Mouse (Mus musculus): ENCODE measurements around the gene Psmd4. TPM values are rescaled to one million over a fixed set of nuclear protein-coding genes. Genes with fewer than 3 reads are reported as not detected.
"Not testable (repeated sequence)": the region's sequence is repeated elsewhere in the genome, so short reads cannot be mapped to it uniquely, and the experiment has no call there.

The Psmd4 gene
- polyA plus RNA-seq, 1 experiment from 2014 or later = 286 TPM

DNA sequence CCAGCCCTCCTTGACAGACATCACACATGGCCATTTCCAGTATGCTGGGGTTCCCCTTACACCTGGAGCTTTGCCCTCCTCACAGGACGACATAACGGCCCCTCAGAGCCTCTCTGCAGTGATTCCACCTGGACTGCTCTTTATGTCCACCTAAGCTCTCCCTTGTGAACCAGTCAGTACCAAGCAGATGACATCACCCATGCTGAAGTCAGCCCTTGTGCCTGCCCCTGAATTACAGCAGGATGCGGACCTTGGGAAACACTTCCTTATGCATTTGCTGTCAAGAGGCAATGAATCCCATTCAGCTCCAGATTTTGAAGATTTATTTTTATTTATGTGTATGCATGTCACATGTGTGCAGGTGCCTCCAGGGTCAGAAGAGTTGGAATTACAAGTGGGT lies 5.5 kb upstream of the Psmd4 start:
- Histone ChIP-seq H3K9ac (no peak overlapping the region), H3K4me2 (replicated peaks) (no peak overlapping the region), H3K36me3 (no peaks in the 10 kb centered on the region), H3K27me3 (replicated peaks) (no peaks in the 10 kb centered on the region), H3K4me3 (no peak overlapping the region), H3K27ac (no peak overlapping the region), H3K4me1 (no peaks in the 10 kb centered on the region), H3K9me3 (no peaks in the 10 kb centered on the region)
- 68% methylated on average over 3 of the region's 3 CpGs for WGBS
- no peak for ATAC-seq (ENCODE audit: low FRiP score, low read depth)

DNA sequence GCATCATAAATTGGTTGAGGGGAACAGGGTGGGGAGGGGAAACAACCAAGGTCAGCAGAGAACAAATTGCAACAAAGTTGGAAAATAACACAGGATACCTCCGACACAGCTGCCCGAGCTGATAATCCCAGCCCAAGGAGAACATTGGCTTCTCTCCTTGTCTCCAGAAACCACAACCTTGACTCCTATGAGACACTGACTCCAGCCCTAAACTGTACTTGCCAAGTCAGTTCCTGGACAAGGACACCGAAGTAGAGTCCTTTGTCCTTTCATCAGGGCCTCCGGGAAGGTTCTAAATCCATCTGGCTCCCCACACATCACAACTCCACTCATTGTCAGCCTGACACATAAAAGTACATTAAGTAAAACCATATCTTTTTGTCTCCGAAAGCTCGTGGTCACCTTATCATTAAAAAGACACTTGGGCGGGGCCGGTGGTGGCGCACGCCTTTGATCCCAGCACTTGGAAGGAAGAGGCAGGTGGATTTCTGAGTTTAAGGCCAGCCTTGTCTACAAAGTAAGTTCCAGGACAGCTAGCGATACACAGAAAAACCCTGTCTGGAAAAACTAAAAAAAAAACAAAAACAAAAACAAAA lies 4.1 kb upstream of the Psmd4 start:
- Histone ChIP-seq H3K4me3 (no peak overlapping the region), H3K9ac (no peak overlapping the region), H3K27ac (no peak overlapping the region), H3K4me2 (replicated peaks) (no peak overlapping the region), H3K27me3 (replicated peaks) (no peaks in the 10 kb centered on the region), H3K4me1 (peaks cover 3% of the 10 kb centered on the region), H3K36me3 (no peaks in the 10 kb centered on the region), H3K9me3 (no peaks in the 10 kb centered on the region)
- 91% methylated on average over 11 of the region's 11 CpGs for WGBS
- no peak for ATAC-seq (ENCODE audit: low FRiP score, low read depth)

DNA sequence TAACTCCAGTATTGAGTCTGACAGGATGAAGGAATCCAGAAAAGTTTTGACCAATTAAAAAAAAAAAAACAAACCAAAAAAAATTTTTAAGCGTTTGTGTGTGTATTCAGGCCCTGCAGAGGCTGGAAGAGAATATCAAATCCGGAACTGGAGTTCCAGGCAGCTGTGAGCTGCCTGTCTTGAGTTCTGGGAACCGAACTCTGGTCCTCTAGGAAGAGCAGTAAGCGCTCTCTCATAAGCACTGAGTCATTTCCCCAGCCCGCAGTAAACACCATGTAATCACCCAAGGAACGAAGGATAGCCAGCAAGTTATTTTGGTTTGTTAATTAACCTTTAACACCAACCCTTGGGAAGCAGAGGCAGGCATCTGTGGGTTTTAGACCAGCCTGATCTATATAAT lies 837 bp upstream of the Psmd4 start:
- Histone ChIP-seq H3K27ac (no peak overlapping the region), H3K4me1 (peaks cover 7% of the 10 kb centered on the region), H3K9ac (no peak overlapping the region), H3K27me3 (replicated peaks) (no peaks in the 10 kb centered on the region), H3K9me3 (no peaks in the 10 kb centered on the region), H3K4me3 (no peak overlapping the region), H3K36me3 (peaks cover 6% of the 10 kb centered on the region; the same call in 1 of the 2 replicates), H3K4me2 (replicated peaks) (no peak overlapping the region)
- 76% methylated on average over 6 of the region's 6 CpGs for WGBS
- no peak for ATAC-seq (ENCODE audit: low FRiP score, low read depth)

DNA sequence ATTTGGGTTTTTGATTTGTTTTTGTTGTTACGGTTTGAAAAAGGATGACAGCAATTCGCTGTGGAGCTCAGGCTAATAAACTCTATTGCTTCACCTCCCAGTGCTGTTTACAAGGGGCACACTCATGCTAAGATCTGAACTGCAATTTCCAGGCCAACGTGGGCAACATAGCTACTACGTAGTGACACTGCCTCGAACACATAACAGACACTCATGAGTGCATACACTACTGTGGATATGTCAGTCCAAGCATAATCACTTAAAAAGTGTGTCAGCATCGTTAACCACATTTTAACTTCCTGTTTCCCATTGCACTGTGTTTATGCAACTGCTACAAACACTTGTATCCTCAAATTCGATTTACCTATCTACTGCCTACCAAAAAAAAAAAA lies 420 bp upstream of the Psmd4 start:
- WGBS = 34% methylated on average over 7 of the region's 7 CpGs

DNA sequence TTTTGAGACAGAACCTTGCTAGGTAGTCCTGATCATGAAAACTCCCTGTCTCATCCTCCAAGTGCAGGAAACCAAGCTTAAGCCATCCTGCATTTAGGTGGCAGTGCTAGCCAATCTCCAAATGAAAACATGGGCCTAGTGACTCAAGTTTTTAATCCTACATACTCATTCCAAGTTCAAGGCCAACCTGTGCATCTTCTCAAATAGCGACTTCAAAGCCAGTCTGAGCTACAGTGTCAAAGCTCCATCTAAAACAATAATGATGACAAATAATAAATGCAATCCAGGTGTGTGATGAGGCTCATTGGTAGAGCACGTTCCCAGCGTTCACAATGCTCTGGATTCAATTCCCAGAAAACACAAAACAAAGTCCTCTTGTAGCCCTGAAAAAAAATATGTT lies 789 bp downstream of the Psmd4 start:
- 16% methylated on average over 3 of the region's 3 CpGs for WGBS
- Histone ChIP-seq H3K27me3 (replicated peaks) (no peaks in the 10 kb centered on the region), H3K4me1 (peaks cover 7% of the 10 kb centered on the region), H3K9me3 (no peaks in the 10 kb centered on the region), H3K4me2 (replicated peaks) (peak overlapping the region; percentile 75), H3K27ac (no peak overlapping the region), H3K4me3 (peak overlapping the region; percentile 84), H3K9ac (peak overlapping the region; percentile 88), H3K36me3 (peaks cover 13% of the 10 kb centered on the region)
- ATAC-seq (ENCODE audit: low FRiP score, low read depth) = no peak

More for the DNA sequence above, 420 bp upstream of the Psmd4 start:
- Histone ChIP-seq H3K4me2 (replicated peaks) (peak overlapping the region; percentile 75), H3K9ac (0 out of 2 replicates have a peak overlapping the region, but pooled peaks have one; percentile 17), H3K4me1 (peaks cover 7% of the 10 kb centered on the region), H3K9me3 (no peaks in the 10 kb centered on the region), H3K27me3 (replicated peaks) (no peaks in the 10 kb centered on the region), H3K36me3 (peaks cover 10% of the 10 kb centered on the region; the same call in 1 of the 2 replicates), H3K4me3 (peak overlapping the region; percentile 84), H3K27ac (no peak overlapping the region)
- peak; percentile 60 for ATAC-seq (ENCODE audit: low FRiP score, low read depth)

DNA sequence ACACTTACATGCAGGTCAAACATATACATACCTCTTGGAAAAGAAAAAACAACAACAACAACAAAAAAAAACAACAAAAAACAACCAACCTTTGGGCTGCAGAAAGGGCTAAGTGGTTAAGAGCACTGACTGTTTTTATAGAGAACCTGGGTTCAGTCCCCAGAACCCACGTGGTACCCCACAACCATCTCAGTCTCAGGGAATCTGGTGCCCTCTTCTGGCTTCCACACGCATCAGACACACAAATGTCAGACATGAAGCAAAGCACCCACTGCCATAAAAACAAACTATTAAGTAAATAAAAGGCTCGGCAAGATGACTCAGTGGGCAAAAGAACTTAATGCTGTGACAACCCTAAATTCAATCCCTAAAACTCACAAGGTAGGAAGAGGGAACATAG lies 12.5 kb downstream of the Psmd4 start:
- Histone ChIP-seq H3K27ac (no peak overlapping the region), H3K36me3 (peaks cover 52% of the 10 kb centered on the region), H3K9me3 (no peaks in the 10 kb centered on the region), H3K4me1 (peaks cover 9% of the 10 kb centered on the region), H3K4me3 (no peak overlapping the region), H3K27me3 (replicated peaks) (no peaks in the 10 kb centered on the region), H3K4me2 (replicated peaks) (no peak overlapping the region), H3K9ac (no peak overlapping the region)
- 75% methylated on average over 3 of the region's 3 CpGs for WGBS
- no peak for ATAC-seq (ENCODE audit: low FRiP score, low read depth)

DNA sequence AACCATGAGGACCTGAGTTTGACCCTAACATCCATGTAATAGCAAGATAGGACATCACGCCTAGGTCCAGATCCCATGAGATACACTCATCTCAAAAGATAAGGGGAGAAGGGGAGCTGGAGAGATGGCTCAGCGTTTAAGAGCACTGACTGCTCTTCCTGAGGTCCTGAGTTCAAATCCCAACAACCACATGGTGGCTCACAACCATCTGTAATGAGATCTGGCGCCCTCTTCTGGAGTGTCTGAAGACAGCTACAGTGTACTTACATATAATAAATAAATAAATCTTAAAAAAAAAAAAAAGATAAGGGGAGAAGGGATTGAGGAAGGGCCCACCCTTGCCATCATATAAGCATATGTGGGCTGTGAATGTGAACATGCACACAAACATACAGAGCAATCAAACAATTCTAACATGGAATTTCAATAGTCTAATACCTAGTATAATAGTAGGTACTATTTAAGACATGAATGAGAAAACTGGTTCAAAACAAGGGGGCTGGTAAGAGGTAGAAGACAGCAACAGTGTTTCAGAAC lies 13.1 kb downstream of the Psmd4 start:
- H3K27me3 ChIP-seq (replicated peaks); H3K4me3 ChIP-seq; ATAC-seq (ENCODE audit: low FRiP score, low read depth); H3K27ac ChIP-seq; H3K4me2 ChIP-seq (replicated peaks); H3K9me3 ChIP-seq; H3K9ac ChIP-seq: not testable (repeated sequence)
- H3K36me3 ChIP-seq = peaks cover 46% of the 10 kb centered on the region
- peaks cover 13% of the 10 kb centered on the region for H3K4me1 ChIP-seq
- WGBS = 81% methylated on average over 3 of the region's 3 CpGs

DNA sequence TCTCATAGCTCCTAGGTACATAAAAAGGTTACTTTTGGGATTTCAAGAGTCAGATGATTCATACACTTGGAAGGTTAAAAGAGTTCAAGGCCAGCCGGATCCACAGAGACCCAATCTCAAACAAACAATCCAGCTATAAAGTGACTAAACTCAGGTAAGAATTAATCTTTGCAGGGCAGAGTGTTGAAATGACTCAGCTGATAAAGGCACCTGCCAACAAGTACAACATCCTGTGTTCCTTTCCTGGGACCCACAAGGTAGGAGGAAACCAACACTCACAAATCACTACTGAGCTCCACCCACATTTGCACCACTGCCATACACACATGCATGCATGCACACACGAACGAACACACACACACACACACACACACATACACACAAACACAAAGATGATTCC lies 13.8 kb downstream of the Psmd4 start:
- Histone ChIP-seq H3K4me1 (peaks cover 13% of the 10 kb centered on the region), H3K27me3 (replicated peaks) (no peaks in the 10 kb centered on the region), H3K9ac (no peak overlapping the region), H3K27ac (no peak overlapping the region), H3K4me2 (replicated peaks) (no peak overlapping the region), H3K4me3 (no peak overlapping the region), H3K9me3 (no peaks in the 10 kb centered on the region), H3K36me3 (peaks cover 38% of the 10 kb centered on the region)
- ATAC-seq (ENCODE audit: low FRiP score, low read depth) = no peak
- WGBS = 92% methylated on average over 3 of the region's 3 CpGs

DNA sequence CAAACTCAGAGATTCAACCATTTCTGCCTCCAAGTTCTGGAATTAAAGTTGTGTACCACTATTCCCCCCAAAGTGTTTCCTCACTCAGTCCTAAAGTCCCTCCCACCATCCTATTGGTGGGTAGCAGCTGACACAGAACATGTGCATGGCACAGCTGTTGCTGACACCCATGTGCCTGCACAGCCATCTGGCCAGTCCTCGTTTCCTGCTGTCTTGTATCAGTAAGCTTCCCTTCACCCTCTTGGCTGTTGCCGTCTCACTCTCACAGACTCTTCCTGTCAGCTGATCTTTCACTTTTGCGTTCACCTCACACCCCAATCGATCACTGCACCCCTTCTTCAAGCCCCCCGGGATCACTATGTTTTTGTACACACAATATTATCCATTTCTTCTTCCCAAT lies 14.7 kb downstream of the Psmd4 start:
- no peak overlapping the region for H3K9ac ChIP-seq
- WGBS = 58% methylated on average over 5 of the region's 5 CpGs

DNA sequence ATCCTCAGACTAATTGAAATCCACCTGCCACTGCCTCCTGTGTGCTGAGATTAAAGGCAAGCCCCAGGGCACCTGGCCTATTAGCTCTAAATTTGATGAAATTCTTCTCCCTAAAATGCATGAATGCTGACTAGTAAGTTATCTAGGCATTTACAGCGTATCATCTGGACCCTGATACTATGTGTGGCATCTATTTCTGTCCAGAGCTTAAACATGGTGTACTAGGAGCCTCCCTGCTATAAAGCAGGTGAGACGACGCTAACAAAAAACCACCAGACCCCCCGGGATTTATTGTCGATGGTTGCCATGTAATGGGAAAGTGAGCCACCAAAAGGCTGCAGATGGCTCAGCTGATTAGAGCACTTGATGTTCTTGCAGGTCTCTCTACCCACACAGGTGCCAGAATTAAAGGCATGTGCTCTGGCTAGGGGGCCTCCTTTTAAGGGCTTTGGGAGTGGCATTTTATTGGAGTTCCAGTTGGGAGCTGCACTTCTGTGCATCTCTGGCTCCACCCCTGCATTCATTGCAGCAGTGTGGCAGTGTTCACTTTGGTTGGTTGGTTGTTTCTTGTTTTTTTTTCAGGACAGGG lies 15.3 kb downstream of the Psmd4 start:
- Histone ChIP-seq H3K9me3 (no peaks in the 10 kb centered on the region), H3K4me1 (peaks cover 13% of the 10 kb centered on the region), H3K27me3 (replicated peaks) (no peaks in the 10 kb centered on the region), H3K27ac (no peak overlapping the region), H3K9ac (no peak overlapping the region), H3K4me3 (no peak overlapping the region), H3K36me3 (peaks cover 25% of the 10 kb centered on the region), H3K4me2 (replicated peaks) (no peak overlapping the region)
- WGBS = 53% methylated on average over 5 of the region's 5 CpGs
- ATAC-seq (ENCODE audit: low FRiP score, low read depth) = no peak

More for the DNA sequence above, 14.7 kb downstream of the Psmd4 start:
- Histone ChIP-seq H3K9me3 (no peaks in the 10 kb centered on the region), H3K4me2 (replicated peaks) (no peak overlapping the region), H3K4me3 (no peak overlapping the region), H3K4me1 (peaks cover 13% of the 10 kb centered on the region), H3K36me3 (peaks cover 29% of the 10 kb centered on the region), H3K27me3 (replicated peaks) (no peaks in the 10 kb centered on the region), H3K27ac (no peak overlapping the region)
- ATAC-seq (ENCODE audit: low FRiP score, low read depth) = no peak

DNA sequence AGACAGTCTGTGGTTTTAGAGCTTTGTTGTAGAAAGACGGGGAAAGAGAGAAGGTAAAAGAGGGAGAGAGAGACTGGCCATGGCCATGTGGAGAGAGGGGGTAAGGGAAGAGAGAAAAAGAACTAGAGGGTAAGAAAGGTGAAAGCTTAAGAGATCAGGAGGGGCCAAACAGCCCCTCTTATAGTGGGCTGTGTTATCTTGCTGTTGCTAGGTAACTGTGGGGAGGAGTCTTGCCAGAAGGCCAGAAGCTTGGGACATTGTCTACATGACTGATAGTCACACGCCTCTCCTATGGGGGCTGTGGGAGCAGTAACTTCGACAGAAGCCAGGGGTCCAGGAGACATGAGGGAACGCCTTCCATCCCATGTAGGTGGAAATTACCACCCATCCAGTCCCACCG lies 17.2 kb downstream of the Psmd4 start:
- Histone ChIP-seq H3K4me2 (replicated peaks) (no peak overlapping the region), H3K4me1 (peaks cover 13% of the 10 kb centered on the region), H3K36me3 (peaks cover 7% of the 10 kb centered on the region; the same call in 1 of the 2 replicates), H3K27ac (no peak overlapping the region), H3K4me3 (no peak overlapping the region), H3K9me3 (no peaks in the 10 kb centered on the region), H3K27me3 (replicated peaks) (no peaks in the 10 kb centered on the region), H3K9ac (no peak overlapping the region)
- no peak for ATAC-seq (ENCODE audit: low FRiP score, low read depth)
- WGBS = 38% methylated on average over 5 of the region's 5 CpGs

DNA sequence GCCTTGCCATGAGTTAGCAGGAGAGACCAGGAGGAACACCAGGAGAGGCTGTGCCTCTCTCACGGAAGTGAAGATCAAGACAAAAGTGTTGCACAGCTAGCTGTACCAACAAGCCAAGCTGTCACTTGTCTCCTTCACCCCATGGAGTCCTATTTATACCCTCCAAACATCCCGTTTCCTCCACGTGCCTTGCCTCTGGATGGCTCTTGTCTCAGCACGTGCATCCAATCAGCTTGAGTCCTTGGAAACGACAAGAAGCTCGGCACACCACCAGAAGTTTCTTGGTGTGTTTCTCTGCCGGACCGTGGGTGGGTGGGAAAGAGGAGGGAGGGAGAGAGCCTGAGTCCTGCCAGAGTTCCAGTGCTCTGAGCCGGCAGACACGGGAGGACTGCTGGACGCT lies 17.9 kb downstream of the Psmd4 start:
- peaks cover 13% of the 10 kb centered on the region for H3K4me1 ChIP-seq
- H3K4me2 ChIP-seq (replicated peaks) = no peak overlapping the region
- ATAC-seq (ENCODE audit: low FRiP score, low read depth) = no peak; the same call in 1 of the 2 replicates
- no peak overlapping the region for H3K4me3 ChIP-seq
- H3K9ac ChIP-seq = no peak overlapping the region
- H3K27me3 ChIP-seq (replicated peaks) = no peaks in the 10 kb centered on the region
- peaks cover under 1% of the 10 kb centered on the region; the same call in 1 of the 2 replicates for H3K36me3 ChIP-seq
- H3K9me3 ChIP-seq = no peaks in the 10 kb centered on the region
- H3K27ac ChIP-seq = no peak overlapping the region
- WGBS = 27% methylated on average over 11 of the region's 11 CpGs

DNA sequence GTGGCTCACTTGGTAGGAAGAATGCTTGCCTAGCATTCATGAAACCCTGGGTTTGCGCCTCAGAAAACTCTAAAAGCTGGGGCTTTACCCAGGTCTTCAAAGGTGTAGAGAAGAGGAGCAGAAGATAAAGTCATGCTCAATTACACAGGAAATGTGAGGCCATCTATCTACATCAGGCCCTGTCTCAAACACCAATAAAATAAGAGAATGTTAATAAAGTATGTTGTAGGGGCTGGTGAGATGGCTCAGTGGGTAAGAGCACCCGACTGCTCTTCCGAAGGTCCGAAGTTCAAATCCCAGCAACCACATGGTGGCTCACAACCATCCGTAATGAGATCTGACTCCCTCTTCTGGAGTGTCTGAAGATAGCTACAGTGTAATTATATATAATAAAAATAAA lies 21.5 kb downstream of the Psmd4 start:
- 92% methylated on average over 5 of the region's 5 CpGs for WGBS
- H3K4me2 ChIP-seq (replicated peaks); ATAC-seq (ENCODE audit: low FRiP score, low read depth); H3K9ac ChIP-seq; H3K36me3 ChIP-seq; H3K27me3 ChIP-seq (replicated peaks); H3K4me3 ChIP-seq; H3K9me3 ChIP-seq; H3K27ac ChIP-seq: not testable (repeated sequence)
- peaks cover 17% of the 10 kb centered on the region for H3K4me1 ChIP-seq

All from neural tube, embryonic 12.5 days (tissue).